Mouse (Mus musculus): ENCODE measurements around the gene Myo10. TPM values are rescaled to one million over a fixed set of nuclear protein-coding genes. Genes with fewer than 3 reads are reported as not detected.
"Not testable (repeated sequence)": the region's sequence is repeated elsewhere in the genome, so short reads cannot be mapped to it uniquely, and the experiment has no call there.

The Myo10 gene
- total and polyA plus RNA-seq, 2 experiments from 2014 or later = 29.2 to 30.0 TPM

DNA sequence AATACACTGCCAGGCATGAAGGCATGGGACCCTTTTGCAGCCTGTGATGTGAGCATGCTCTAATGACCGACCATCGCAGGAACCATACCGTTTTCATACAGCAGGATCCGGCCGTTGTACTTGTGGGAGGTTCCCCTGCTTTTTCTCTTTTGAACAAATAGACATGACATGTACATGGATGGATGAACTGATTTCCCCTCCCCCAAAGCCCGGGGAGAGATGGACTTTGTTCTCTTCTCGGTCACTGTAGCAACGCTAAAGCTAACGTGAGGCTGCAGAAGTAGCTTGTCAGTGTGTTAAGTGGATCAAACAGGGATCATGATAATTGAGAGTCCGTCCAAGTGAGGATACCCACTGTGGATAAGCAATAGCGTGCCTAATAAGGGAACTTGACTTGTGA lies 93.7 kb downstream of the Myo10 start:
- Histone ChIP-seq H3K36me3 (ENCODE audit: insufficient read depth, low read length) (no peaks in the 10 kb centered on the region), H3K9ac (replicated peaks; ENCODE audit: low read length) (no peak overlapping the region), H3K4me3 (ENCODE audit: low read length) (no peak overlapping the region), H3K27me3 (ENCODE audit: insufficient read depth, low read length) (no peaks in the 10 kb centered on the region), H3K27ac (peak overlapping the region; percentile 32), H3K4me2 (ENCODE audit: low read depth, low read length) (peak overlapping the region; percentile 56), H3K9me3 (ENCODE audit: low read length) (no peaks in the 10 kb centered on the region), H3K4me1 (ENCODE audit: insufficient read depth, low read length) (0 out of 2 replicates have a peak, but pooled peaks cover 3% of the 10 kb centered on the region)
- TF ChIP-seq CTCF (IDR thresholded peaks at IDR 0.05; ENCODE audit: low read depth) = no peak
- 0 out of 2 replicates have a peak, but pooled peaks have one; percentile 0 for ATAC-seq
- DNase-seq (ENCODE audit: low spot score) = no peak
- WGBS = 22% methylated on average over 11 of the region's 11 CpGs

DNA sequence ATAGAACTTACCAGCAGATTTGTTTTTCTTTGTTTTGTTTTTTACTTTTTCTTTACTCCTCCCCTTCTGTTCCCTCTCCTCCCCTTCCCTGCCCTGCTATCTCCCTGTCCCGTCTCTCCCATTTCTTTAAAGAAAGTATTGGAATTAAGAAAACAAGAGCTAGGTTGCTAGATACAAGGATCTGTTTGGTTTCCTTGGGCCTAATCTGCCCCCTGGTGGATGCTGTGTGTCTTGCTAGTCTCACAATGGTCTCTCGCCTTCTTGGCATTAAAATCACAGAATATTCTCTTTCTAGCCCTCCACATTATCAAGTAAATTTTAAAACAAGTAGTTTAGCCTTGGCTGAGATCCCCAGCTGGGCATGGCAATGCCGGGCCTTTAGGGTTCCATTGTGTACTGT lies 94.7 kb downstream of the Myo10 start:
- no peak overlapping the region for H3K4me2 ChIP-seq (ENCODE audit: low read depth, low read length)
- 22% methylated on average over 3 of the region's 3 CpGs for WGBS
- H3K4me3 ChIP-seq (ENCODE audit: low read length) = no peak overlapping the region
- DNase-seq (ENCODE audit: low spot score) = peak; percentile 93
- no peak overlapping the region for H3K9ac ChIP-seq (replicated peaks; ENCODE audit: low read length)
- 0 out of 2 replicates have a peak, but pooled peaks cover 3% of the 10 kb centered on the region for H3K4me1 ChIP-seq (ENCODE audit: insufficient read depth, low read length)
- H3K36me3 ChIP-seq (ENCODE audit: insufficient read depth, low read length) = 0 out of 2 replicates have a peak, but pooled peaks cover under 1% of the 10 kb centered on the region
- no peaks in the 10 kb centered on the region for H3K27me3 ChIP-seq (ENCODE audit: insufficient read depth, low read length)
- ATAC-seq = no peak
- TF ChIP-seq CTCF (IDR thresholded peaks at IDR 0.05; ENCODE audit: low read depth) = peak; percentile 92
- H3K27ac ChIP-seq = no peak overlapping the region
- H3K9me3 ChIP-seq (ENCODE audit: low read length) = no peaks in the 10 kb centered on the region

DNA sequence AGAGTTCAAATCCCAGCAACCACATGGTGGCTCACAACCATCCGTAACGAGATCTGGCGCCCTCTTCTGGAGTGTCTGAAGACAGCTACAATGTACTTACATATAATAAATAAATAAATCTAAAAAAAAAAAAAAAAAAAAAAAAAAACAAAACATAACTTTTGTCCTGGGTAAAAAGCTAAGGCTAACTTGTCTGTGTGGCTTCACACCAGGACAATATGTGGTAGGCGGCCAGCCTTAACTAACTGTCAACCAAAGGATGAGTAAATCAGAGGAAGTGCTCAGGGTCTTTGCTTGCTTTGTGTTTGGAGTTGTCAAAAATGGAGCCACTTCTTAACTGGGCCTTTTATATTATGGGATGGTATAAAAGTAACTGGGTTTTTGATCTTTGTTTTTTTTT lies 95.8 kb downstream of the Myo10 start:
- H3K36me3 ChIP-seq (ENCODE audit: insufficient read depth, low read length); H3K9ac ChIP-seq (replicated peaks; ENCODE audit: low read length); ATAC-seq; H3K4me2 ChIP-seq (ENCODE audit: low read depth, low read length); H3K27me3 ChIP-seq (ENCODE audit: insufficient read depth, low read length); H3K27ac ChIP-seq; H3K9me3 ChIP-seq (ENCODE audit: low read length); H3K4me1 ChIP-seq (ENCODE audit: insufficient read depth, low read length); DNase-seq (ENCODE audit: low spot score); H3K4me3 ChIP-seq (ENCODE audit: low read length): not testable (repeated sequence)
- WGBS = 100% methylated on average over 1 of the region's 4 CpGs

DNA sequence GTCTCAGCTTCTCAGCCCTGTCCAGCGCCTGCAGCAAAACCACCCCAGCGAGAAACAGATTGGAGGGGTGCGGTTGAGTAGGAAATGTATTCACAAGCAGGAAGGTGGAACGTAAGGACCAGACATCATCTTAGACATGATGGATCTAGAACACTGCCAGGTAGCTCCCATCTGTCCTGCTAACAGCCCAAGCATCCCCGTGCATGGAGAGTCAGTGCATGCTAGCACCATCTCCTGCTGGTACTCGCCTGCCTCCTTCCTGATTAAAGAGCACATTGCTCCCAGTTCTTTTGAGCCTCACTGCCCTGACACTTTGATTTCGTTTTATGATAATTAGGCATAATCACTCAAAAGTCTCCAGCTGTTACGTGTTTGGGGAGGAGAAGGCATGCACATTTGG lies 96.9 kb downstream of the Myo10 start:
- Histone ChIP-seq H3K9me3 (ENCODE audit: low read length) (no peaks in the 10 kb centered on the region), H3K27ac (no peak overlapping the region), H3K27me3 (ENCODE audit: insufficient read depth, low read length) (no peaks in the 10 kb centered on the region), H3K9ac (replicated peaks; ENCODE audit: low read length) (no peak overlapping the region), H3K36me3 (ENCODE audit: insufficient read depth, low read length) (peaks cover 8% of the 10 kb centered on the region; the same call in 1 of the 2 replicates), H3K4me2 (ENCODE audit: low read depth, low read length) (no peak overlapping the region), H3K4me3 (ENCODE audit: low read length) (no peak overlapping the region), H3K4me1 (ENCODE audit: insufficient read depth, low read length) (0 out of 2 replicates have a peak, but pooled peaks cover 3% of the 10 kb centered on the region)
- no peak for TF ChIP-seq CTCF (IDR thresholded peaks at IDR 0.05; ENCODE audit: low read depth)
- DNase-seq (ENCODE audit: low spot score) (no peak), ATAC-seq (no peak)
- WGBS = 66% methylated on average over 8 of the region's 8 CpGs

DNA sequence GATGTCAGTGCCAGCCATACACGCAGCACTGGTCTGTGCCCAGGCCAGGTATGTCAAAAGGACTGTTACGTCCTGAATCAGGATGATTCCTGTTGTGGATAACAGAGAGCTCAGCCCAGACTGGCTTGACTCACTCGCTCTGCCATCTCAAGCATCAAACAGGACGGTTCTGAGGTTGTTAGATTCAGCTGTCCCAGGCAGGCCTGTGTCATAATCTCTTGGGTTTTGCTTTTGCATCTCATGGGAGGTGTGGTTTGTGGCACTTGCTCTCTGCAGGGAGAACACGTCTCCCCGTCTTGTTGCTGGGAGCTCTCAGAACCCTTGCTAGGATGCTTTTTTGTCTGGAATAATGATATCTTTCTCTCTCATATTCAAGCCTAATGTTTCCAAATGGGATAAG lies 97.9 kb downstream of the Myo10 start:
- no peak overlapping the region for H3K27ac ChIP-seq
- peaks cover 8% of the 10 kb centered on the region; the same call in 1 of the 2 replicates for H3K36me3 ChIP-seq (ENCODE audit: insufficient read depth, low read length)
- no peak overlapping the region for H3K4me2 ChIP-seq (ENCODE audit: low read depth, low read length)
- ATAC-seq = no peak
- no peaks in the 10 kb centered on the region for H3K27me3 ChIP-seq (ENCODE audit: insufficient read depth, low read length)
- no peak for TF ChIP-seq CTCF (IDR thresholded peaks at IDR 0.05; ENCODE audit: low read depth)
- no peak overlapping the region for H3K9ac ChIP-seq (replicated peaks; ENCODE audit: low read length)
- DNase-seq (ENCODE audit: low spot score) = no peak
- H3K4me3 ChIP-seq (ENCODE audit: low read length) = no peak overlapping the region
- no peaks in the 10 kb centered on the region for H3K9me3 ChIP-seq (ENCODE audit: low read length)
- 88% methylated on average over 6 of the region's 6 CpGs for WGBS
- H3K4me1 ChIP-seq (ENCODE audit: insufficient read depth, low read length) = 0 out of 2 replicates have a peak, but pooled peaks cover 2% of the 10 kb centered on the region

DNA sequence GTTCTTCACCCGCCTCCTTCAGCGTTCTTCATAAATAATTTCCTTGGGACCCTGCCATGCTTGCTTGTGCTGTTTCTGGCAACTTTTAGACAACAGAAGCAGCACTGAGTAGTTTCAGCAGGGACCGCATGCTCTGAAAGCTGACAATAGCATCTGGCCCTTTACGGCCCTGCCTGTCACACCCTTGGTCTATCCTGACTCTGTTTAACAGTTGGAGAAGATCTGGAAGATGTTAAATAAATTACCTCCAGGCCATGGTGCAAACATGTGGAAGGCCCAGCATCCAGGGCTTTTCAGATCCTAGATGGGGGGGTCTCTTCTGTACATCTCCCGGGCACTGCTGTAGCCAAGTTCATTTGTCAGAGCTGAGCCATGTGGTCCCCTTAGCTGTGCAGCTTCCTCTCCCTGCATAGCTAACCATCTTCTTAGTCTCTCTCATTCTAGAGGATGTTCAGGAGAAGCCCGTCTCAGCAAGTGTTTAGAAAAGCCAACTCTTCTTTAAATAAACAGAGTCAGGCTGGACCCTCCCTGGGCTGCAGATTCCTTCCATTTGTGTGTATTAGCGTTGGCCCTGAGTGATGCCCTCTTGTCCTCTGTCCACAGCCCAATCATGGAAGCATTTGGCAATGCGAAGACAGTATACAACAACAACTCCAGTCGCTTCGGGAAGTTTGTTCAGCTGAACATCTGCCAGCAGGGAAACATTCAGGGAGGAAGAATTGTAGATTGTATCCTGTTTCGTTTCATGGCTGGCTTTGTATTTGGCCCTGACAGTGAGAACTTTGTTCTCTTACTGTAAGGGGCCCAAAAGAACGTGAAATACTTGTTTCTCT lies 101.2 kb downstream of the Myo10 start:
- H3K9ac ChIP-seq (replicated peaks; ENCODE audit: low read length) = no peak overlapping the region
- H3K36me3 ChIP-seq (ENCODE audit: insufficient read depth, low read length) = peaks cover 8% of the 10 kb centered on the region; the same call in 1 of the 2 replicates
- H3K27me3 ChIP-seq (ENCODE audit: insufficient read depth, low read length) = no peaks in the 10 kb centered on the region
- DNase-seq (ENCODE audit: low spot score) (no peak), ATAC-seq (no peak)
- H3K4me3 ChIP-seq (ENCODE audit: low read length) = no peak overlapping the region
- TF ChIP-seq CTCF (IDR thresholded peaks at IDR 0.05; ENCODE audit: low read depth) = no peak
- H3K9me3 ChIP-seq (ENCODE audit: low read length) = no peaks in the 10 kb centered on the region
- 65% methylated on average over 12 of the region's 12 CpGs for WGBS
- H3K4me2 ChIP-seq (ENCODE audit: low read depth, low read length) = no peak overlapping the region
- H3K4me1 ChIP-seq (ENCODE audit: insufficient read depth, low read length) = no peaks in the 10 kb centered on the region
- no peak overlapping the region for H3K27ac ChIP-seq

DNA sequence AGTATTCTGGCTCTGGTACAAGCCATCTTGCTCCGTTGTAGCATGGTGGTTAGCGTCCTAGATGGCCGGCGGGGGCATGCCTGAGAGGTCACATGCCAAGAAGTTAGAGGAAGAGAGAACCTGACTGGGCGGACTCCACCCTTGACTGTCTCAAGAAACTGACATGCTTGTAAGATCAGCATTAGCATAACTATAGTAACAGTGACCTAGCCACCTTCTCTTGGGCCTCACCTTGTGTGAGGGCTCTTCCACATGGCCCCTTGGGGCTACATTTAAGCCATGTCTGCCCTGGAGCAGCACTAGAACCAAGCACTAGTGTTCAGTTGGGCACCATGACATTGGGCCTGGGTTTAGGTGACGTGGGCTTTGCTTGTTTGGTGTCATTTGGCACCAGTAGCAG lies 102.2 kb downstream of the Myo10 start:
- H3K27ac ChIP-seq = no peak overlapping the region
- 90% methylated on average over 6 of the region's 6 CpGs for WGBS
- no peak overlapping the region for H3K9ac ChIP-seq (replicated peaks; ENCODE audit: low read length)
- H3K27me3 ChIP-seq (ENCODE audit: insufficient read depth, low read length) = no peaks in the 10 kb centered on the region
- no peaks in the 10 kb centered on the region for H3K9me3 ChIP-seq (ENCODE audit: low read length)
- H3K4me3 ChIP-seq (ENCODE audit: low read length) = no peak overlapping the region
- no peak for ATAC-seq
- peaks cover 8% of the 10 kb centered on the region; the same call in 1 of the 2 replicates for H3K36me3 ChIP-seq (ENCODE audit: insufficient read depth, low read length)
- no peaks in the 10 kb centered on the region for H3K4me1 ChIP-seq (ENCODE audit: insufficient read depth, low read length)
- H3K4me2 ChIP-seq (ENCODE audit: low read depth, low read length) = no peak overlapping the region
- DNase-seq (ENCODE audit: low spot score) = no peak
- no peak for TF ChIP-seq CTCF (IDR thresholded peaks at IDR 0.05; ENCODE audit: low read depth)

Measured in hindbrain, postnatal 0 days (tissue).